Mouse (Mus musculus) heart, adult 2 months (tissue): ENCODE data around the gene Fam155a.

Experiments used
- CTCF ChIP-seq: fragments of 200-600 bp; IDR thresholded peaks from 2 replicates; pipeline ENCODE4 v1.8.1; 2022; ENCODE audit warnings: antibody characterized with exemption, mild to moderate bottlenecking, moderate library complexity
- EP300 ChIP-seq: fragments of 200-500 bp; IDR thresholded peaks from 2 replicates; pipeline ENCODE4 v1.6.1; 2011; ENCODE audit warnings: low read depth, low read length, control low read depth; ENCODE audit not compliant: insufficient read depth

DNA sequence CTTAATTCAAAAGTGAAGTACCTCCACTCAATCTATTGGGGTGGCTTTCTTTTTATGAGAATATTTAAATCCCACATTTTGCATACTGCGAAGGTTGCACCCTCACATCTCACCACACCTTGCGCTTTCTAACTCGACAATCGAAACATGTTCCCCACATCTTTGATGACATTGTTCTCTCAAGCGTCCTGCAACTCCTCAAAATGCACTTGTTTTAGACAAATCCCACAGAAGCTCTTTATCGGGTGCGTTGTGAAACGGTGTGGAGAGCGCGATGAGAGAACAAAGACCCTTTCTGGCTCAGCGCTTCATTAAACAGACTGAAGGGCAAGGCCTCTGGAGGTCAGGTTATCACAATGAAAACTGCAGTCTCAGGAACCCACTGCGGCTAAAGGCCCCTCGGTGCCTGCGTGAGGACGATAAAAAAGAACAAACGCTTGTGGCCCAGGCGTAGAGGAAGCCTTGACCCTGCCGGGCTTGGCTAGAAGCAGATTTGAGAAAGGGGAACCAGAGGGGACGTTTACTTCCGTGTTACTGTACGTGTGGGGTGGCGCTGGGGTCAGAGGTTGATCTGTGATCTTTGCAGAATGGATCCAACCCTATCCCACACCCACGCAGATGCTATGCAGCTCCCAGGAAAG lies 613.7 kb downstream of the Fam155a start:
- no peak for TF ChIP-seq EP300
- no peak for TF ChIP-seq CTCF
